Mouse (Mus musculus): ENCODE measurements around the gene Dlg4.

Dlg4 gene

DNA sequence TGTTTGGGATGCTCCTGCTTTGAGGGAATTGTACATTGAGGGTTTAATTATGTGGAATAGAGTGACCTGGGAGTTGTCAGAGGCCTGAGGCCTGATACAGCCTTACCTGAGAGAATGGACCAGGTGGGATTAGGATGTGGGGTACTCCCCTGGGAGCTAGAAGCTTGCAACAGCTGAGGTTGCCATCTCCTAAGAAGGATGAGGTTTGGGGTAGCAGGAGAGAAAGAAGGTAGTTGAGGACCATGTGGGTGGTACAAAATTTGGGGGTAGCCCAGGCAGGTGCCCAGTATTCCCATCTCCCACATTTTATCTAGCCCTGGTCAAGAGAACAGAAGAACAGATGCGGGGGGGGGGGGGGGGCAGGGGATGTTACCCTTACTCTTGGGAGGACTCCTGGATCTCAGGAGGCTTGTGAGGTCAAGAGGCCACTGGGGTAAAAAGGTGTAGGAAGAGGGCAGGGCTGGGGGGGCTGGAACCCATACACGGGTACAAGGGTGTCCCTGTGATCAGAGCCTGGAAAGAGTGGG, 2.8 kb downstream of the Dlg4 start:
- no peak for DNase-seq (ENCODE audit: low read depth in 2 of 2, low spot score in 2 of 2)

DNA sequence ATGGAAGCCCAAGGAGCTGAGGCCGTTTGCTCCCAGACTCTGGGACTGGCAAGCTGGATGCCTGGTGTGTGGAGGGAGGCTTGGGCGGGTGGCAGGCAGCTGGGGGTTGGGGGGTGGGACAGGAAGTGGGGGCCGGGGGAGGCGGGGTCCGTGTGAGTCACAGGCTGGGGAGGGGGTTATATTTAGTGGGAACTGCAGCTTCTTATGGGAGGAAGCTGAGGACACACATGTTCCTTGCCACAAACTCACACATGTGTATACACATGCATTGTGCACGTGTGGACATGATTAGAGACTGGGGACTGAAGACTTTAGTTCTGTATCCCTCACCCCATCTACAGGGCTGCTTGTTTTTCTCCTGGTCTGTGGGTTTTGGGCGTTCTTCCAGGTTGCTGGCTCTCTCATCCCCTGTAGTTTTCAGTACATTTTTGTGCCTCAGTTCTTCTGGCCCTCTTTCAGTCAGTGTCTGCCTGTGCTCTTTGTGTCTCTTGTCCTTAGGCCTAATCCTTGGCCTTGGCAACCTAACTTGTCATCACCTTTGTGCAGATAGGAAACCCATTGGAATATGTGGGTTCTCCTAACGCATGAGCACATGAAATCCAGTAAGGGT, 3.4 kb downstream of the Dlg4 start:
- DNase-seq (ENCODE audit: low read depth in 2 of 2, low spot score in 2 of 2): no peak

DNA sequence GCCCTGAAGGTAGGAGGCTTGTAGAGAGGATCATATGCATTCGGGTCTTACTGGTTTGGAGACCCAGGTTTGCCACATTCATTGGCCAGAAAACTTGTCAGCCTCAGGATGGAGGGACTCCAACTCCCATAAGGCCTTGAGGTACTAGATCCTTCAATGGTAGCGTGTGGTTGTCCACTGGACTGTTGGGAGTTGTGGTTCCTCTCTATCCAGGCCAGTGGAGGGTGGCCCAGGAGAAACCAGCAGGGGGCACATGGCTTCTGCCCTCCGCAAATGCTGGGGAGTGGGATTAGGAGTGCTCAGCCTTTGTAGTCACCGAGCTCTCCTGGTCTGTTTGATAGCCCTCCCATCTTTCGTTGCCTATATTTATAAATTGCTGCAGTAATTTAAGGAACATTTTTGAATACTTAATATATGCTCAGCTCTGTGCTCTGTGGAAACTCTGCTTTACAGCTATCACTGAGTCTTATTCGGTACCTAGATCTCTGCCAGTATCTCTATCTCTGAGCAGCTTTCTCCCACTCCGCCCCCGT, 4.1 kb downstream of the Dlg4 start:
- DNase-seq (ENCODE audit: low read depth in 2 of 2, low spot score in 2 of 2): peak; percentile 48 to 62

DNA sequence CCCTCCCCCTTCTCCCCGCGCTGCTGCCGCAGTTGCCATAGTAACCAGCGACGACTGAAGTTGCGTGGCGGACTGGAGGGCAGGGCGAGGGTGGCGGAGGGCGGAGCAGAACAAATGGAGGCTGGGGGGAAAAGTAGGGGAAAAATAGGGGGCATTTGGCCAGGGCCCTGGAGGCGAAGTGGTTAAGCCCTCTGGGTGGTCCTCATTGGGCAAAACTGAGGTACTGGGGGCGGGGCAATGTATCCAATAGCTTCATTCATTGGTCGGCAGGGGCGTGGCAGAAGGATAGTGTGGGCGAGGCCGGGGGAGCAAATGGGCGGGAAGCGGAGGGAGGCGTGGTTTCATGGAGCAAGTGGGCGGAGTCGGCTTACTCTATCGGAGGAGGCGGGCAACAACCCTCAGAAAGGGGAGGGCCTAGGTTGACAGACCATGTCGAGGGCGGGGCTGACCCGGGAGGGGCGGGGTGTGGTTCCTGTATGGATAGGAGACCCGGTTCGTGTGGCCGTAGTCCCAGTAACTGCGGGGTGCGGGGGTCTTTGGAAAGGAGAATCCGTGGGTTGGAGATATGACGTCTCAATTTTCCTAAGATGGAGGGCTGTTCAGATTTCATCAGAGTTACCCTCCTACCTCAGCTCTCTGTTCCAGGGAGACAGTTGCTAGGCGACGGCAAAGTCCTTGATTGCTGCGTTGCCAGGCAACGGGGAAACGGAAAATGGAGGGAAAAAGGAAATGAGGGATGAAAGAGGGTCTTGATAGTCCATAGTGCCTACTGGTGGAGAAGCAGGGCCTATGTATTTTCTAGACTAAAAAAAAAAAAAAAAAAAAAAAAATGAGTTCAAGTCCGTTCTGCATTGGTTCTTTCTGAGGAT, 4.8 kb downstream of the Dlg4 start:
- peak; percentile 83 to 93 for DNase-seq (ENCODE audit: low read depth in 2 of 2, low spot score in 2 of 2)

DNA sequence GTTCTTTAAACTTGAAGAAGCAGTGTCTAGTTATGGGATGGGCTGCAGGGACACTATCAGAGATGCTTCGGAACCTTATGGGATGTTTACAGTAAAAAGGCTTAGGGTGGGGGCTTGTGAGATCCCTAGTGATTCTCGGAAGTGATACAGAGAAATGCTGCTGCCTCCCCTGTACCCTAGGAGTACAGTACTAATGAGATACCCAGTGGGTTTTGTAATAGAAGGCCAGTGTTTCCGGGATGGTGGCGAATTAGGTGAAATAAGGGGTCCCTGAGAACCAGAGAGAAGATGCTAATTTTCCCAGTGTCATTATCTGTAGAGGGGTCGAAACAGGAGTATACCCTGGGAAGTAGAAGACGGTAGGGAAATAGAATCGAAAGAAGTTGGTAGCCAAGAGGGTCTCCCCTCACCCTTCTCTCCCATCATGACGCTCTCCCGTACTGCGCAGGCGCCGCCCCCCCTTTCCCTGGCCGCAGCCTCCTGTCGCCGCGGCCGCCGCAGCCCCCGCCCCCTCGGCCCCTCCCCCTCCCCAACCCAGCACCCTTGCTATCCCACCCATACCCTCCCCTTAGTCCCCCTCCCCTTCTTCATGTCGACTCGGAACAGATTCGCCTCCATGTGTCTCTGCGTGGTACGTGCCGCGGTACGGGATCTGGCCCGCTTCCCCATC, 6.9 kb downstream of the Dlg4 start:
- DNase-seq (ENCODE audit: low read depth in 2 of 2, low spot score in 2 of 2): no peak

DNA sequence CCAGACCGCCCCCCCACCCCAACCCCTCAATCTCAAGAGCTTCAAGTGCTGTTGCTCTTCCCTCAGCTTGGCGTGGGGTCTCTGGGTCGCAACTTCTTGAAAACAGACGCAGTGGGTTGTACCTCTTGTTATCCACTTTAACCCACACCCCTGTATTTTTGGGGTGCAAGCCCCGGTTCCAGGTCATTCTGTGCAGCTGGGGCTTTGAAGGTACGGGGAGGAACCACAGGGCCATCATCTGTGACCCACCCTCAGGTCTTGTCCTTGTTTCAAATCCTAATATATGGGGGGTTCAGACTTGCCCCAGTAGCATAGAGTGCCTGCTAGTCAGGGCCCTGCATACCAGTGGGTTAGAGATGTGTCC, 7.4 kb downstream of the Dlg4 start:
- no peak for DNase-seq (ENCODE audit: low read depth in 2 of 2, low spot score in 2 of 2)

DNA sequence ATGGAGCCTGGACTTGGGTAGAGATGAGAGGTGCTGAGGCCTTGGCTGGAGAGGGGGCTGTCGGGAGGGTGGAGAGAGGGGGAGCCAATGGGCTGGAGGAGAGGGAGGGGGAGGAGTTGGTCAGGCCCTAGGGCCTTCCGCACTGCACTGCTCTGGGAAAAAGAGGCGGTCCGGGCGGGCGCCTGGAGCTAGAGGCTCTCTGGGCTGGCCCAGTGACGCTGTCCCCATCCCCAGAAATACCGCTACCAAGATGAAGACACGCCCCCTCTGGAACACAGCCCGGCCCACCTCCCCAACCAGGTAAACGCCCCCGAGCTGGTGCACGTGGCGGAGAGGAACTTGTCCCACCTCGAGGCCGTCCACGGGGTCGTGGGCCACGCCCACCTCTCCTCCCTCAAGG, 9.9 kb downstream of the Dlg4 start:
- DNase-seq (ENCODE audit: low read depth in 2 of 2, low spot score in 2 of 2): no peak

DNA sequence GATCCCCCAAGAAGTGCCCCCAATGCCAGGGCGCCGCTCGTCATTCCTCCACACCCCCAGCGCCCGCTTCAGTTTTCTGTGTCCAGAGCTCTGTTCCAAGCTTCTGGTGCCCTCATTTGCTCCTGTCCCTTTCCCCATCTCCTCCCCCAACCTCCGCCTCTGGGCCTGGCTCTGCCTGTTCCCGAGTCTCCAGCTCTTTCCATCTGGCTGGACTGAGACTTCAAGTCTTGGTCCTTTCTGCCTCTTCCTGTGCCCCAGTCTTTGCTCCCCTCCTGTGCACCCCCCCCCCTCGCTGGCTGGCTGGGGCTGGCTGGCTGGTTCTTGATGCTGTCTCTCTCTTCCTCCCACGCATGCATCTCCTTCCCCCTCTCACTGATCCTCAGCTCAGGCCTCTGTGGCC, 10.7 kb downstream of the Dlg4 start:
- no peak for DNase-seq (ENCODE audit: low read depth in 2 of 2, low spot score in 2 of 2)

DNA sequence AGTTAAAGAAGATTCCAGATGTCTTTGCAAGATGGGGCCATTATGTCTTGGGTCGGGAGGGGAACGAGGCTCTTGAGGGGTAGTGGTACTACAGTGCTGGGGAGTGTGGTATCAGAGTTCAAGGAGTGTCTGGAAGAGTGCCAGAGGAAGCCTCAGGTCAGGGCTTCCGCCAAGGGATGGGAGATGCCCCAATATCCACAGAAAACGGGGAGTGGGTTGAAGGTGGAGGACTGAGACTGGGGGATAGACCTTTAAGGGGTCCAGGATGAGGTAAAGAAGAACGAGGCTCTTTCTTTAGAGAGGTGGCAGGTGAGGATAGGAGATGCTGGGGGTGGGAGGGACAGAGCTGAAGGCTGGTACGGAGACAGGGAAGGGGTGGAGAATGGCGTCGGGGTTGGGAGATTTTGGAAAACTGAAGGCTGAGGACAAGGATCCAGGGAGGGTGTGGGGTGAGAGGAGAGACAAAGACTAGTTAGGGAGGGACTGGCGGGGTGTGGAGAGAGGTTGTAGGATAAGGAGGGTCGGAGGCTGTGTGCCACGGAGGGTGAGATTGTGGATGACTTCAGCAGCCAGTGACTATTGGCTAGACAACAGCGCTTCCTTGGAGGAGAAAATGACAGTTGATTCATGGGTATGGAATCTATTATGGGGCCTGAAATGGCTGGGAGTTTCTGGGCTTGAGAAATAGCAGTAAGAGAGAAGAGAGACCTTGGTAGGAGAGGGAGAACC, 11.8 kb downstream of the Dlg4 start:
- no peak for DNase-seq (ENCODE audit: low read depth in 2 of 2, low spot score in 2 of 2)

DNA sequence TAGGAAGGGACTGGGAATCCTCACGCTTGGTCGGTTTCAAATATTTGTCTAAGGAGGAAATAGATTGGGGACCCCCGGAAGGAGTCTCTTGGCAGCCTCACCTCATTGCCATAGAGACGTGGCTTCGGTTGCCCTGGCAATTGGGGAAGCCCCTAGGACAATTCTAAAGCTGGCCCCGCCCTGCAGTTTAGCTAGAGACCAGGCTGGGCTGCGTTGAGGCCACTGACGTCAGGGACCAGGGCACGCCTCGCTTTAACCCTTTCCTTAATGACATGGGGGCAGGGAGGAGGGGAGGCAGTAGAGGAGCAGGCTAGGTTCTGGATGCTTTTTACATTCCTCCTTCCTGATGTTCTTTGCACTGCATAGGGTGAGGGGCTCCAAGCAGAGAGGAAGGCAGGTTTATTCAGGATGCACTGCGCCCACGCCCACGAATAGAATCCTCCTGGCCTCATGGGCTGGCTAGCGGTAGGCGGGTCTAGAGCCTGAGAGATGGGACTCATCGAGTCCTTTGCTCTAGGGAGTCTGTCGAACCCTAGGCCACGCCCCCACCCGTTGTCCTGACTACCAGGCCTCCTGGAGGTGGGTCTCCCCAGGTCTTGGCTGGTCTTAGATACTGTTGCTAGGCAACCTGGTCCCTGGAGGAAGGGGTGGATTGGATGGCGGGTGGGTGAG, 12.5 kb downstream of the Dlg4 start:
- DNase-seq (ENCODE audit: low read depth in 2 of 2, low spot score in 2 of 2): peak; percentile 75 to 85

DNA sequence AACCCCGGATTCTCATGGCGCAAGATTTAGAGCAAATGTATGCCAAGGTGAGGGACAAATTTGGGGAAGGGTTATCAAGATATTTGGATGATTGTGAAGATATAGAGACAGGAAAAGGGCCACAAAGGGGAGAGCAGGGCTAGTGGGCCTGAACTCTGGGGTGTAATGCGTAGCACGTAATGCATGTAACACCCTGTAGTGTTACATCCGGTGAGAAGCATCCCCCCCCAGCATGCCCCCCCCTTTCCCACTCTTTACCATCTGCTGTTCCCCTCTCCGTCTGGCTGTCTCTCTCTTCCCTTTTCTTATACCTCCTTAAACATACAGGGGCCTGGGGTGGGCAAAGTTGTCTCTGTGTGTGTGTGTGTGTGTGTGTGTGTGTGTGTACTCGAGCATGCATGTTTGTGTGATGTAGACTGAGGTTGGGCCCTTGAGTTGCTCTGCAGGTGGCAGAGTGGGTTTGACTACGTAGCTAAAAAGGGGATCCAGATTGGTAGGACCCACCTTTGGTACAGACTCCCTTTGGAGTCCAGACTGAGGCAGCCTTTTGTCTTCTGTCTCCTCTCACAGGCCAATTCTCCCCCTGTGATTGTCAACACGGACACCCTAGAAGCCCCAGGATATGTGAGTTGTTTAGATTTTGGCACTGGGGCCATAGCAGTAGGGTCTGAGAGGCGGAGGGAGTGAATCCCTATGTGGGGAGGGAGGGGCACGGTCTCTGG, 13.2 kb downstream of the Dlg4 start:
- no peak for DNase-seq (ENCODE audit: low read depth in 2 of 2, low spot score in 2 of 2)

DNA sequence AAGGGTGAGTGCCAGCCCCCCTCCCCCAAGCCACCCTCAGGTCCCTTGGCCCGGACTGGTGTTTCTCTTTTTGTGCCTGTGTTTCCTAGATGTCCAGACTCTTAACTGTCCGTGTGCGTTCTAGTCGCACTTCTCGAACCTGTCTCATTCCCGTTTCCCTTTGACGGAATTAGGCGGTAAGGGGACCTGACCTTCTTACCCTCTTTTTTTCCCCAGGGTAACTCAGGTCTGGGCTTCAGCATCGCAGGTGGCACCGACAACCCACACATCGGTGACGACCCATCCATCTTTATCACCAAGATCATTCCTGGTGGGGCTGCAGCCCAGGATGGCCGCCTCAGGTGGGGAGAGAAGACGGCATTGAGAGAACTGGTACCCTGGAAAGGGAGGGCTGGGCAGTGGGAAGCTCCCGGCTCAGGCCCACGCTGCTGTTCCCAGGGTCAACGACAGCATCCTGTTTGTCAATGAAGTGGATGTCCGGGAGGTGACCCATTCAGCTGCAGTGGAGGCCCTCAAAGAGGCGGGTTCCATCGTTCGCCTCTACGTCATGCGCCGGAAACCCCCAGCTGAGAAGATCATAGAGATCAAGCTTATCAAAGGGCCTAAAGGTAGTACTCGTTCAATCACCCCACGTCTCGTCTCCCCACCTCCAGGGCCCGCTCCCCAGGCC, 14.0 kb downstream of the Dlg4 start:
- no peak for DNase-seq (ENCODE audit: low read depth in 2 of 2, low spot score in 2 of 2)

DNA sequence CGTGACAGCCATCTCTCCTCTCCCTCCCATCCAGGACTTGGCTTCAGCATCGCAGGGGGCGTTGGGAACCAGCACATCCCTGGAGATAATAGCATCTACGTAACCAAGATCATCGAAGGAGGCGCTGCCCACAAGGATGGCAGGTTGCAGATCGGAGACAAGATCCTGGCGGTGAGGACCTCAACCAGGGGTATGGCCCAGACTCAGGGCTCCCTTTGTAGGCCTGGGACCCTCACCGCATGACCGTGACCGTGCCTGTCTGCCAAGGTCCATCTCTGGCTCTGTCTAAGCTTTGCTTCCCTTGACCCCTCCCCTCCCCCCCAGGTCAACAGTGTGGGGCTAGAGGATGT, 14.6 kb downstream of the Dlg4 start:
- DNase-seq (ENCODE audit: low read depth in 2 of 2, low spot score in 2 of 2): no peak

DNA sequence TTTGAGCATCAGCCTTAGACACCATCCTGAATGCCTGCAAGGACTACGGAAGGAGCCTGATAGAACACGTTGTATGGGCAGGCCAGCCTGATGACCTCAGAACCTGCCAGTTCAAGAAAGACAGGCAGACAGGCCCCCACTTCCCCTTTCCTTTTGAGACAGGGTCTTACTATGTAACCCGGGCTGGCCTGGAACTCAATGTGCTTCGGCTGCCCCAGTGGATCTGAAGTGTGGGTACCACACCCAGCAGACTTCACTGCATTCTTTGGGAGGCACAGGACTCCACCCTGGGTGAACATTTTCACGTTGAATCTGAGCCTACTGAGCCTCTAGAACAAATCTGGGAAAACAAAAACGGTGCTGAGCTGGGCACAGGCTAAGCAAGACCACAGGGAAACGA, 21.4 kb downstream of the Dlg4 start:
- DNase-seq (ENCODE audit: low read depth in 2 of 2, low spot score in 2 of 2): no peak

DNA sequence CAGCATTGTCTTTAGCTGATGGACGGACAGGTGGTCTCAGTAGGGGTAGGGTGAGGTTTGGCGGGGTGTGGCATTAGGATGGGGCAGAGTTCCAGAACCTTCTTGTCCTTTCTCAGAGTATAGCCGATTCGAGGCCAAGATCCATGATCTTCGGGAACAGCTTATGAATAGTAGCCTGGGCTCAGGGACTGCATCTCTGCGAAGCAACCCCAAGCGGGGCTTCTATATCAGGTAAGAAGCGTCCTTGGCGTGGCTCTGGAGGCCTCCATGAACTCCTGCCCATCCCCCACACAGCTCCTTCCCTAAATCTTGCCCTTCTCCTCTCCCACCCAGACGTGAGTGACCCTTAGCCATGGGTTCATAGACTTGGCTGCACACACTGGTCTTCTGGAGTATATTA, 22.9 kb downstream of the Dlg4 start:
- no peak for DNase-seq (ENCODE audit: low read depth in 2 of 2, low spot score in 2 of 2)

DNA sequence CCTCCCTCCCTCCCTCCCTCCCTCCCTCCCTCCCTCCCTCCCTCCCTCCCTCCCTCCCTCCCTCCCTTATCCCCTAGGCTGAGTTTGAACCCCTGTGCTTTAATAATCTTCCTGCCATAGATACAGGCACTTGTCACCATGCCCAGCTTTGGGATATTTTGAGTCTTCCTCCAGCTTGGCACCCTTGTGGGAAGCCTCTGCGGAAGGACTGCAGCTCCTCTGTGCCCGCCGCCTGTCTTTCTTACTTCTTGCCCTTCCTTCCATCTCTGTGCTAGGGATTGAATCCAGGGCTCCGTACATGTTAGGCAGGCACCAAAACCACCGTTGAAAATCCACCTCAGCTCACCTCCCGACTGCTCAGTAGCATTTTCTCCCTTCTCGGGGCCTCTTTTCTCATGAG, 23.4 kb downstream of the Dlg4 start:
- no peak for DNase-seq (ENCODE audit: low read depth in 2 of 2, low spot score in 2 of 2)

DNA sequence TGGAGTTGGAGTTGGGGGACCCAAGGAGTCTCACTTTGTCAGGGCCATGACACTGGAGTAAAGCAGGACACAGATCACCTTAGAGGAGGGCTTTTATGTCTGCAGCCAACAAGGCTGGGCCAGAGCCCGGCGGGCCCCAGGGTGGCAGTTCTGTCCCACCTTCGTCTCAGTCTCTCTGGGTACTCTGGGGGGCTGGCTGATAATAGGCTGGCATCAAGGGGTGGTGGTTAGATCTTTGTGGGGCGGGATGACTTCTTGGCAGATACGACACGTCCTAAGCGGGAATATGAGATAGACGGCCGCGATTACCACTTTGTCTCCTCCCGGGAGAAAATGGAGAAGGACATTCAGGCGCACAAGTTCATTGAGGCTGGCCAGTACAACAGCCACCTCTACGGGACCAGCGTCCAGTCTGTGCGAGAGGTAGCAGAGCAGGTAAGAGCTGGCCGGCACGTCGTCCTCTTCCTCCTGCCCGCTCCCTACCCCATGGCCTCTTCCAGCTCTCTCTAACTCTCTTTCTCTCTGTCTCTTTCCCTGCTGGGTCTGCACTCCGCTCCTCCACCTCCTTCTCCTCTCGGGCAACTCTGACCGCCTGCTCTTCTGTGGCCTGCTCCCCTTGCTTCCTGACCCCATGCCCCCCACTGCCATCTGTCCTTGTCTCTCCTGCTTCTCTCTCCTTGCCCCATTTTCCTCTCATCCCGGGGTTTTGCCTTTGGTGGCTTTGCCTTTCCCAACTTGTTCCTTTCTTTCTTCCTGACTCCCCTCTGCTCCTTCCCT, 25.8 kb downstream of the Dlg4 start:
- no peak for DNase-seq (ENCODE audit: low read depth in 2 of 2, low spot score in 2 of 2)

DNA sequence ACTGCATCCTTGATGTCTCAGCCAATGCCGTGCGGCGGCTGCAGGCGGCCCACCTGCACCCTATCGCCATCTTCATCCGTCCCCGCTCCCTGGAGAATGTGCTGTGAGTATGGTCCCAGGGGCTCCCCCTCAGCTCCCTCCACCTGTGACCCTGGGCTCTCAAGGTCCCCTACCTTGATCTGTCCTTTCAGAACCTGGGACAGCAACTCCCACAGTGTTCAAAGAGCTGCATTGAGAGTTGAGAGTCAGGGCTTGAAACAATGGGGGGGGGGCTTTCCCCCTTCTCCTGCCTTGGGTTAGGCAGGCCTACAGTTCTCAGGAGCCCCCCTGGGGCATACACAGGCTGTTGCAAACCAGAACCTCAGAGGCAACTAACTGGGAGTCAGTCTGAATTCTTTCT, 26.9 kb downstream of the Dlg4 start:
- no peak for DNase-seq (ENCODE audit: low read depth in 2 of 2, low spot score in 2 of 2)

DNA sequence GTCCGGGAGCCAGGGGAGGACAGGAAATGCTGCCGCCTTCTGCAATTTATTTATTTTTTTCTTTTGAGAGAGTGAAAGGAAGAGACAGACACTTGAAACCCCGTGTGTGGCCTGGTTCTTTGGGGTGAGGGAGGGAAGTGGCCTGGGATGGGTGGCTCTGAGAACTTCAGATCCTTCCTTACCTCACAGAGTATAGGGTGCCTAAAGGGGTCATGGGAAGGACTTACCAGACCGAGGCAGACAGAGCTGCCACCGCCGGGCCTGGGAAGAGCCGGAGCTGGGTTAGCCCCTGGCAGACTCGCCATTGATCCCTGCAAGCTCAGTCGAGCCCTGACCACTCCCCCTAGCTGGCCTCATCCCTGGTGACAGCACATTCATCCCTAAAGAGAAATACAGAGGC, 28.7 kb downstream of the Dlg4 start:
- DNase-seq (ENCODE audit: low read depth in 2 of 2, low spot score in 2 of 2): no peak

All from CD8-positive naive resting alpha-beta T cell, adult 2 months (primary cell).